Mouse (Mus musculus) lung, adult 2 months (tissue): ENCODE data around the gene Hoxb6. TPM values are rescaled to one million over a fixed set of nuclear protein-coding genes. Genes with fewer than 3 reads are reported as not detected.
A peak's percentile ranks its signal among the peaks of the same experiment; 100 is the strongest.

Experiments used
- DNase-seq: peaks from one replicate; pipeline ENCODE4 v3.0.0; 2022
- H3K4me1 ChIP-seq: fragments of 200-500 bp; 2 replicates; pipeline ENCODE4 v1.6.1; 2011; ENCODE audit warnings: low read length; ENCODE audit not compliant: control insufficient read depth, insufficient read depth
- H3K4me3 ChIP-seq: fragments of 200-500 bp; replicated peaks from 2 replicates; pipeline ENCODE3; 2011; ENCODE audit warnings: low read depth, mild to moderate bottlenecking, control low read depth, low read length; ENCODE audit errors: extremely low read depth
- CTCF ChIP-seq: fragments of 200-500 bp; IDR thresholded peaks from 2 replicates; pipeline ENCODE4 v1.5.1; 2011; ENCODE audit warnings: mild to moderate bottlenecking, low read length, control low read depth; ENCODE audit not compliant: insufficient read depth
- POLR2A ChIP-seq: fragments of 200-500 bp; IDR thresholded peaks from 2 replicates; pipeline ENCODE4 v1.6.1; 2011; ENCODE audit warnings: low read depth, mild to moderate bottlenecking, control low read depth, low read length, borderline replicate concordance; ENCODE audit errors: extremely low read depth
- WGBS: fragments of 180-500 bp; shearing (Covaris S2); methylation state at CpG from one replicate; pipeline ENCODE4 v1.1.7; 2018; 5-methylcytosine and 5-hydroxymethylcytosine counted together
- polyA plus RNA-seq: library from polyadenylated mRNA; depleted of rRNA; stranded (reverse); fragments of >200 nt; gene quantifications from 2 replicates; pipeline ENCODE4 v1.2.3, GENCODE M21; 2012

The Hoxb6 gene
- polyA plus RNA-seq, 1 experiment = 8.2 TPM

DNA sequence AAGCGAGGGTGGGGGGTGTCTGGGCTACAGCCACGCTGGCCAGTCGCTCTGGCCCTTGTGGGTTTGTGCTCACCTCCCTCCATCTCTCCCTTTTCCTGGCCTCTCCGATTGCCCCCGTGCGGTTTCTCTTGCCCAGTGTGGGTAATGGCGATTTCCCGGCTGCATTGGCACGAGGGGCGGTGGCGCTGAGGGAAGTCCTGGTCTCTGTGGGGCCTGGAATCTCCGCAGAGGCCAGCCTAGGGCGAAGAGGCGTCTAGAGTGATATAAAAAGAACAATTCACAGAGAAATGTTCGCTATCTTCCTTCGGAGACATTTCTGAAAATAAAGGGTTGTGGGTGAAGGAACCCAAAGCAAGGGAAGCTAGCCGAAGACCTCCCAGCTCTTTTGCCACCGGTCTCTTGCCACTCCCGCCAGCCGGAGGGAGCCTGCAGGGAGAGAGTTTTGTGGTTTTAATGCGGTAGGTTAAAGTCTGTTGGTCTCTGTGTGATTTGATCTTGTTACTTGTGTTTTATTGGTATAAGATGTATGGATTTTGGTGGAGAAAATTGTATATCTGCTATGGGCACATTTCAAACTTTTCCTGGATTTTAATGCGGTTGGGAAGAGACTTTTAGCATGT is 1.1 kb downstream of the Hoxb6 start:
- Histone ChIP-seq H3K4me1 (peaks cover 4% of the 10 kb centered on the region; the same call in 1 of the 2 replicates), H3K4me3 (no peak overlapping the region)
- no peak for TF ChIP-seq CTCF
- no peak for DNase-seq
- 24% methylated on average over 22 of the region's 22 CpGs for WGBS

DNA sequence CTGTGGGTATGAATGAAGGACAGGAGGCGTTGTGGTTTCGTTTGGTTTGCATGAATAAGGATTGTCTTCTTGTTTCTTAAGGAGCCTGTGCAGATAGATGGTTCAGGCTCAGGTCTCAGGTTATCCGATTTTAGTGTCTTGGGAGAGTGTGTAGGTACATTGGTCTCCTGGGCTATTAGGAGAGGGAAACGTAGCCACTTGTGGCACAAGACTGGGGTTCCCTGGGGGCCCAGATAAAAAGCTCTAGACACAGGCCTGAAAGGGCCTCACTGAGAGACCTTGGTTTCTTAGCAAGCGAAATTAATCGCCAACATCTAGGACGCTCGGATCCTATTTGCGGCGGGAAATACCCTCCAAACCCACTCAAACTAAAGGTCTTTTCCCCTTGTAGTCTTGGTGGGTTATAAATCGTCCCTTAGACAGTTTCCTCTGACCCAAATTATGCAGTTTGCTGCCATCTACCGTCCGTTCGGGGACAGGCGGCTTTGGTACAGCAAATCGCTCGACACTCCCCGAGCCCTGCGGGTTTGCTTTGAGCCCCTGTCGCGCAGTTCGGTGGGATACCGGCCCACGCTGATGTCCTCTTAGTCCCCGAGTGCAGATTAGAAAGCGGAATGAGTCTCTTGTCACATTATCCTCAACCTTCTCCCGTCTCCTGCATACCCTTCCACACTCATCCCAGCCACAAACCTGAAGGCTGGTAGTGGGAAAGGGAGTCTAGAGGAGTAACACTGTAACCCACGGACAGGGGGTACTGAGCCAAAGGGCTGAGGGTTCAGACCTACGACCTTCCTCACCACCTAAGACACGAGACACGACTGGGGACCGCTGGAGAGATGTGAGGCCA is 2.2 kb downstream of the Hoxb6 start:
- peak; percentile 71 for DNase-seq
- WGBS = 2% methylated on average over 32 of the region's 32 CpGs
- peak overlapping the region; percentile 34 for H3K4me3 ChIP-seq

DNA sequence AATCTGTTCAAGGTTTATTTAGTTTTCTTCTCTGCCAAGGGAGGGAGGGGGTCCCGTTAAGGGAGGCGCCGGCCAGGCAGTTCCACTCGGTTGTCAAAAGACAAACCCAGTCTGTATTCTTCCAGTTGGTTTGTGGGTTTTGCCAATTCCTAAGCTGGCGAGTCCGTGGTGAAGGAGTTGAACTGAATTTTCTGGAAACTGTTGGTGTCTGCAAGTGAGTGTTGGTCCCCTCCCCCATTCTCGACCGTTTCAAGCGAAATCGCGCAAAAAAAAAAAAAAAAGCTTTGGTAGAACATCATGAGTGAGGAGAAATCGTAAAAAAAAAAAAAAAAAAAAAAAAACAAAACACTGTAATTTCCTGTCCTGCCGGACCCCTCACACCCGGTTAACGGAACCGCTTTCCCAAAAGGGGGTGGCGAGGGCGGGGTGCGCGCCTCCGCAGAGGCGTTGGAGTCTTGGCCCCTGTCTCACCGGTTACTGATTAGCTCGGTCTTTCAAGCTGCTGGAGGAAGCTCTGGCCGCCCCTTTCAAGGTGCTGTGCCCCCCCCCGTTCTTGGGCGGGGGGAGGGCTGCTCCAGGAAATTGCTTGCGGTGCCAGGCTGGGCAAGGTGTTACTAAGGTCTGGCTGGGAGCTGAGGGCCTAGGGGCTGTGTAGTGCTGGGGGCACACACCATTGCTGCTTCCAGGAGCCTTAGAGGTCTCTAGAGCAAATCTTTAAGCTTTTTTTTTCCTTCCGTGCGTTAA is 3.0 kb downstream of the Hoxb6 start:
- 2% methylated on average over 30 of the region's 30 CpGs for WGBS
- DNase-seq = no peak
- no peak for TF ChIP-seq CTCF
- TF ChIP-seq POLR2A = no peak
- peaks cover 4% of the 10 kb centered on the region; the same call in 1 of the 2 replicates for H3K4me1 ChIP-seq
- no peak overlapping the region for H3K4me3 ChIP-seq

More for the DNA sequence above, 2.2 kb downstream of the Hoxb6 start:
- peaks cover 4% of the 10 kb centered on the region; the same call in 1 of the 2 replicates for H3K4me1 ChIP-seq
- TF ChIP-seq POLR2A (no peak), CTCF (peak; percentile 80)

DNA sequence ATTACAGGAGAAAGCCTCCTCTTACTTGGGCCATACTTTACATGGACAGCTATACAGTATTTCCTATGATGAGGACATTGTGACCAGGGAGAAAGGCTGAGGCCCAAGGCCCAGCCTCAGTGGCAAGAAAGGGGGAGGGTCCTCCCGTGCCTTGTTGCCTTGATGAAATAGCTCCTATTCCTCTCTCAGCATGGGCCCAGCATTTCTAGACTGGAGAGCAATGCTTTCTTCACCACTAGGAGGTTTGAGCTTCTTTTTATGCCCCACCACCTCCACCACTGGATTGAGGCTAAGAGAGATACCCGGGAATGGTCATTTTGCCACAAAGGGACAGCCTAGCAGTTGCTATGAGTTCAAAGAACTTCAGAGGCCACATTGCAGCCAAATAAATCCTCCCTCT is 4.7 kb downstream of the Hoxb6 start:
- WGBS = 56% methylated on average over 2 of the region's 2 CpGs
- DNase-seq = no peak
- TF ChIP-seq CTCF (no peak), POLR2A (no peak)
- no peak overlapping the region for H3K4me3 ChIP-seq
- H3K4me1 ChIP-seq = peaks cover 4% of the 10 kb centered on the region; the same call in 1 of the 2 replicates

- no peak for DNase-seq
- WGBS = 54% methylated on average over 3 of the region's 3 CpGs
- Histone ChIP-seq H3K4me3 (no peak overlapping the region), H3K4me1 (peaks cover 4% of the 10 kb centered on the region; the same call in 1 of the 2 replicates)
- no peak for TF ChIP-seq POLR2A
- no peak for TF ChIP-seq CTCF
Measured at GRCm38 (mm10) chr11:96297428-96297827, 5.2 kb downstream of the Hoxb6 start.

DNA sequence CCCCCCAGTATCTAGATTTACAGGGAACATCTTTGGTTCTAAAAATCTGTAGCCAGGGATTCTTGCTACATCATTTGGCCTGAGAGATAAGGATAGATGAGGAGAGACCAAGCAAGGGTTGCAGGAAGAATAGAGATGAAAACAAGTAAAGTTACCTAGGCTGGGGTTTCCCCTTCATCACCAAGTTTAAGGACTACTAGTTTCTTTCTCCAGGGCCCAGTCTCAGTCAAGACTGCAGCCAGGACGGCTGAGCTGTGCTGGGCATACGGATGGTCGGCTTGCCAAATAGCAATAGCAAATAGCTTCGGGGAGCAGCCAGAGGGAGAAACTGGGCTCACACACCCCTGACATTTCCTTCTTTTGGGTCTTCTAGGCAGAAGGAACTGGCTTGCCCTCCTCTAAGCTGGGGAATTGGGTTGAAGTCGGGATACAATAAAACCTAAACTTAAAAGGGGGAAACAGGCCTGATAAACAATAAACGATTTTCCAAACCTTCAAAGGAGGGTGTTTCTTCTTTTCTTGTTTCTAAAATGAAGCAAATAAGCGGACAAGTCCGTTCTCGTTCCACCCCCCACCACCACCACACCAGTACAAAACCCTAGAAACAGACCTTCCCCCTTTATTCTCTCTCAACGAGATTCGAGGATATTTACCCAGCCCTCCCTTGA is 5.8 kb downstream of the Hoxb6 start:
- TF ChIP-seq POLR2A (no peak), CTCF (no peak)
- no peak for DNase-seq
- H3K4me1 ChIP-seq = peaks cover 4% of the 10 kb centered on the region; the same call in 1 of the 2 replicates
- 36% methylated on average over 11 of the region's 11 CpGs for WGBS
- H3K4me3 ChIP-seq = no peak overlapping the region

GRCm38 (mm10) chr11:96298895-96299667 is 6.8 kb downstream of the Hoxb6 start:
- TF ChIP-seq POLR2A (no peak; the same call in 1 of the 2 replicates), CTCF (no peak)
- Histone ChIP-seq H3K4me1 (peaks cover 4% of the 10 kb centered on the region; the same call in 1 of the 2 replicates), H3K4me3 (peak overlapping the region; percentile 83)
- WGBS = 2% methylated on average over 66 of the region's 66 CpGs
- peak; percentile 39 for DNase-seq

- Histone ChIP-seq H3K4me3 (peak overlapping the region; percentile 83), H3K4me1 (peaks cover 2% of the 10 kb centered on the region; the same call in 1 of the 2 replicates)
- no peak for DNase-seq
- TF ChIP-seq POLR2A (no peak), CTCF (no peak)
- 9% methylated on average over 9 of the region's 9 CpGs for WGBS
Measured at GRCm38 (mm10) chr11:96299781-96300180, 7.5 kb downstream of the Hoxb6 start.
